9 mouse cellular contexts compared by ENCODE assay signal in genomic region chr11:7423276-7424081, GRCm38 (mm10).
A peak's percentile ranks its signal among the peaks of the same experiment; 100 is the strongest.
DNase-seq lines count a peak whose midpoint lies in the region; ATAC-seq and TF ChIP-seq lines count a peak whose summit lies in the region.
"Had no signal": no experiment of that assay in that cellular context is flagged by ENCODE, and none has a peak within 500 bp of the region (broad histone marks: within the 10 kb centered on the region; RNA-seq: fewer than 3 reads in every experiment).

No protein-coding gene starts in this region.

- H3K27me3 ChIP-seq in neural tube, embryonic 12.5 days (replicated peaks), result no peaks in the 10 kb centered on the region

- no peaks in the 10 kb centered on the region for H3K36me3 ChIP-seq in ES-E14 (ENCODE audit: control insufficient read depth, insufficient read depth, low read length, poor library complexity, severe bottlenecking)
- H3K36me3 ChIP-seq in neural tube, embryonic 12.5 days, result no peaks in the 10 kb centered on the region

- peaks cover 4 to 9% of the 10 kb centered on the region in 2 experiments; a peak in 2 of 4 replicates for H3K4me1 ChIP-seq in ES-E14 (ENCODE audit: control insufficient read depth in 2 of 2, insufficient read depth in 2 of 2, low read length in 2 of 2, poor library complexity in 1 of 2)
- peaks cover 8% of the 10 kb centered on the region for H3K4me1 ChIP-seq in neural tube, embryonic 12.5 days

- no peaks in the 10 kb centered on the region for H3K9me3 ChIP-seq in ES-E14 (ENCODE audit: control insufficient read depth, insufficient read depth, low read depth, low read length)
- no peaks in the 10 kb centered on the region for H3K9me3 ChIP-seq in neural tube, embryonic 12.5 days

- H3K4me3 ChIP-seq in ES-E14 (ENCODE audit: insufficient read depth in 1 of 2, low read depth in 1 of 2, low read length in 2 of 2, poor library complexity in 1 of 2, severe bottlenecking in 1 of 2), result peak overlapping the region in 1 of 2 experiments; percentile 12; a peak in 1 of 4 replicates
- H3K4me3 ChIP-seq in neural tube, embryonic 12.5 days, result no peak overlapping the region
- H3K4me3 ChIP-seq: erythroblast, embryonic 14.5 days had no signal

- peak overlapping the region; percentile 96 for H3K27ac ChIP-seq in ES-E14 (ENCODE audit: insufficient read depth, low read depth, low read length, poor library complexity, severe bottlenecking)
- no peak overlapping the region for H3K27ac ChIP-seq in neural tube, embryonic 12.5 days

- H3K9ac ChIP-seq in ES-E14 (ENCODE audit: insufficient read depth, low read depth, low read length, poor library complexity, severe bottlenecking), result no peak overlapping the region
- H3K9ac ChIP-seq in neural tube, embryonic 12.5 days, result no peak overlapping the region

- TF ChIP-seq CTCF in brain, embryonic 14.5 days (IDR thresholded peaks at IDR 0.05; ENCODE audit: borderline replicate concordance, extremely low read depth, insufficient read depth, insufficient read length), result no peak

- in situ Hi-C loops in ES-E14 (cut with MboI; ENCODE audit: low sequenced_read_pairs in 2 of 2, unreplicated experiment in 2 of 2), result no loop called here

- peak overlapping the region; percentile 39 for H3K4me2 ChIP-seq in neural tube, embryonic 12.5 days (replicated peaks)

- no peak for TF ChIP-seq POLR2A in brain, embryonic 14.5 days (IDR thresholded peaks at IDR 0.05; ENCODE audit: borderline replicate concordance, extremely low read depth, insufficient read depth, insufficient read length, poor library complexity, severe bottlenecking)

- DNase-seq in ES-E14 (ENCODE audit: low read depth, low spot score), result peak; percentile 85
- peak; percentile 27 for DNase-seq in brain, embryonic 14.5 days (ENCODE audit: low read depth)
- peak; percentile 61 to 74 for DNase-seq in heart, adult 9 months (ENCODE audit: low spot score in 2 of 2)
- DNase-seq in kidney, adult 9 months, result peak; percentile 52
- DNase-seq in ovary, postnatal 36 days (ENCODE audit: low spot score), result no peak
- DNase-seq in natural killer cell, adult 2 months (ENCODE audit: low spot score in 2 of 2), result no peak
- no peak for DNase-seq in ovary, postnatal 14 days (ENCODE audit: low spot score)

- WGBS in neural tube, embryonic 12.5 days, result 7% methylated on average over 13 of the region's 13 CpGs

- peak; percentile 65; the same call in 1 of the 2 replicates for ATAC-seq in neural tube, embryonic 12.5 days (ENCODE audit: low FRiP score, low read depth)

TF ChIP-seq in ES-E14, 5 proteins besides CTCF, POLR2A, EP300 and RAD21:
- TF ChIP-seq HCFC1 (IDR thresholded peaks at IDR 0.05; ENCODE audit: borderline replicate concordance, insufficient read depth, low read length), result no peak
- no peak for TF ChIP-seq ZNF384 (IDR thresholded peaks at IDR 0.05; ENCODE audit: low read depth, low read length)
- TF ChIP-seq MAFK (IDR thresholded peaks at IDR 0.05; ENCODE audit: insufficient read depth, low read depth, low read length), result peak; percentile 97
- no peak for TF ChIP-seq ZC3H11A (IDR thresholded peaks at IDR 0.05; ENCODE audit: borderline replicate concordance, low read depth, low read length)
- TF ChIP-seq CHD2 (IDR thresholded peaks at IDR 0.05; ENCODE audit: low read depth, low read length), result peak; percentile 71; the same call in 1 of the 2 replicates

Comparison
In these comparisons a context has a peak if more than half of its experiments do, and no peak if none do; other contexts are left out.
1. DNase-seq: peak in ES-E14 (single experiment), brain, embryonic 14.5 days (single experiment), heart, adult 9 months (2 of 2) and kidney, adult 9 months (single experiment); none in ovary, postnatal 36 days (single experiment), natural killer cell, adult 2 months (0 of 2) and ovary, postnatal 14 days (single experiment).